Mouse (Mus musculus): Measurements from ENCODE around the gene Gm3336. TPM values are rescaled to one million over a fixed set of nuclear protein-coding genes. Genes with fewer than 3 reads are reported as not detected.

Gene Gm3336
- total RNA-seq (2023) = not detected

GRCm38 (mm10) chr8:70718297-70718696, at the start of gene Gm3336:
Gm3336 (plus strand) TSS chr8:70718543.

GRCm38 (mm10) chr8:70673079-70673856, 45.1 kb upstream of the Gm3336 start, which contains the start of gene Lsm4:
Lsm4 (plus strand) TSS chr8:70673248.

GRCm38 (mm10) chr8:70698310-70699109, 19.8 kb upstream of the Gm3336 start, which contains the start of gene Jund:
Jund (plus strand) TSS chr8:70698949.

GRCm38 (mm10) chr8:70703287-70703686, 15.1 kb upstream of the Gm3336 start, which contains the start of gene Iqcn:
Iqcn (plus strand) TSS chr8:70703457.

DNA sequence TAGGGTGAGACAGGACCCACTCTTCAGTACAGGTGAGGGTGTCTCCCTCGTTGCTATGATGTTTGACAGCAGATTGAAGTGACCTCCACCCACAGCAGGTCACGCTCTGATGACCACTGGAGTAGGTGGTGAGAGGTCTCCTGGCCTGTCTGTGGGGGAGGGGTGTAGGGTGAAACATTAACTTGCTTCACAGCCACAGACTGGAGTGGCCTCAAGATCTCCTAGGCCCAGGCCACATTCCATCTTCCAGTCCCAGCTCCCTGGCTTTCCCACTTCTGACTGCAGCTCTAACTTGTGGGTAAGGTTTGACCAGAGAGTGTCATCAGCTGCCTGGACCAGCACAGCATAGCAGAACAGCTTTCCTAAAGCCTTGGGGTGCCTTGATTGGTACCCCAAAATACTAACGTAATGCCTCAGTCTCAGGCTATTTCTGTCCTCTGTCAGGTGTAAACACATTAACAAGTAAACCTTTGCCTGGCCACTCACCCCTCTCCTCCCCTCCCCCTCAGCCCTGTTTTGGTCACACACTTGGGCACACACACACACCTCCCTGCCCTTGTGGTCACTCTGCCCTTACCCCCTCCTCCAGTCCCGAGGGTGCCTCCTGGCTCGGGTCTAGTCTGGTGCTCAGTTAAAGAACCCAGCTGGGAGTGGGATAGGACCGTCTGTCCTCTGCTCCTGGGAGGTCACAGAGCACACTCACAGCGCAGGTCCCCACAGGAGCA, 5.3 kb downstream of the Gm3336 start, which contains the start of gene Pde4c:
Pde4c (plus strand) TSS at position 235 of the 725 bp plus-strand sequence.

GRCm38 (mm10) chr8:70754043-70754870, 35.9 kb downstream of the Gm3336 start, which contains the start of gene Rab3a:
Rab3a (plus strand) TSS chr8:70754679.

GRCm38 (mm10) chr8:70760775-70761406, 42.5 kb downstream of the Gm3336 start, which contains the start of gene Mpv17l2:
Mpv17l2 (minus strand) TSS chr8:70760946.

Other genes with a start within 250 kb of the Gm3336 start
- 7.7 TPM for gene Klhl26, start 241.6 kb upstream of the Gm3336 start, total RNA-seq (2023)
- not detected for gene Tmem59l, start 231.2 kb upstream of the Gm3336 start, total RNA-seq (2023)
- not detected for gene Crlf1, start 225.4 kb upstream of the Gm3336 start, total RNA-seq (2023)
- 51.6 TPM for gene Rex1bd, start 211.8 kb upstream of the Gm3336 start, total RNA-seq (2023)
- gene Uba52, start 207.7 kb upstream of the Gm3336 start, total RNA-seq (2023) = 3,862 TPM
- 240 TPM for gene Fkbp8, start 190.8 kb upstream of the Gm3336 start, total RNA-seq (2023)
- 61.7 TPM for gene Kxd1, start 190.6 kb upstream of the Gm3336 start, total RNA-seq (2023)
- gene Ell, start 179.1 kb upstream of the Gm3336 start, total RNA-seq (2023) = 34.7 TPM
- gene Isyna1, start 124.2 kb upstream of the Gm3336 start, total RNA-seq (2023) = 74.6 TPM
- gene Ssbp4, start 109.7 kb upstream of the Gm3336 start, total RNA-seq (2023) = 116 TPM
- gene Lrrc25, start 102.4 kb upstream of the Gm3336 start, total RNA-seq (2023) = 1.8 TPM
- 0.89 TPM for gene Gdf15, start 86.1 kb upstream of the Gm3336 start, total RNA-seq (2023)
- gene Pgpep1, start 58.2 kb upstream of the Gm3336 start, total RNA-seq (2023) = 2.4 TPM
- gene Lsm4, start 45.3 kb upstream of the Gm3336 start, total RNA-seq (2023) = 138 TPM
- 1,886 TPM for gene Jund, start 19.6 kb upstream of the Gm3336 start, total RNA-seq (2023)
- 7.8 TPM for gene Iqcn, start 15.1 kb upstream of the Gm3336 start, total RNA-seq (2023)
- 0.55 TPM for gene Pde4c, start 5.2 kb downstream of the Gm3336 start, total RNA-seq (2023)
- 5.1 TPM for gene Rab3a, start 36.1 kb downstream of the Gm3336 start, total RNA-seq (2023)
- 23.3 TPM for gene Mpv17l2, start 42.4 kb downstream of the Gm3336 start, total RNA-seq (2023)
- 10.3 TPM for gene Pik3r2, start 58.2 kb downstream of the Gm3336 start, total RNA-seq (2023)
- 190 TPM for gene Mast3, start 86.5 kb downstream of the Gm3336 start, total RNA-seq (2023)
- 2.8 TPM for gene Il12rb1, start 89.9 kb downstream of the Gm3336 start, total RNA-seq (2023)
- 30.5 TPM for gene Arrdc2, start 121.2 kb downstream of the Gm3336 start, total RNA-seq (2023)
- gene Kcnn1, start 144.7 kb downstream of the Gm3336 start, total RNA-seq (2023) = not detected
- 32.8 TPM for gene Ccdc124, start 155.4 kb downstream of the Gm3336 start, total RNA-seq (2023)
- gene Slc5a5, start 174.2 kb downstream of the Gm3336 start, total RNA-seq (2023) = not detected
- gene Rpl18a, start 178.9 kb downstream of the Gm3336 start, total RNA-seq (2023) = 5,616 TPM
- 62.6 TPM for gene Map1s, start 187.4 kb downstream of the Gm3336 start, total RNA-seq (2023)